Mouse (Mus musculus) lung, postnatal 0 days (tissue): ENCODE data around the gene Med13l. TPM values are rescaled to one million over a fixed set of nuclear protein-coding genes. Genes with fewer than 3 reads are reported as not detected.

ENCODE experiments used
- ATAC-seq: fragments of 200-750 bp; cut with Nextera tagmentation; 2 replicates; pipeline ENCODE4 v1.8.0; 2017; ENCODE audit warnings: moderate library complexity
- DNase-seq: peaks from one replicate; pipeline ENCODE4 v3.0.0-alpha.2; 2016; ENCODE audit warnings: low spot score
- H3K27ac ChIP-seq: fragments of 300-500 bp; sonication (generic); 2 replicates; pipeline ENCODE4 v1.5.1; 2014; ENCODE audit warnings: antibody characterized with exemption, mild to moderate bottlenecking, low read length, mixed read lengths
- H3K27me3 ChIP-seq: fragments of 300-500 bp; sonication (generic); replicated peaks from 2 replicates; pipeline ENCODE4 v1.6.1; 2014; ENCODE audit warnings: low read length, mixed read lengths; ENCODE audit not compliant: insufficient read depth
- H3K36me3 ChIP-seq: fragments of 300-500 bp; sonication (generic); 2 replicates; pipeline ENCODE4 v1.6.1; 2014; ENCODE audit warnings: low read length, mixed read lengths; ENCODE audit not compliant: insufficient read depth
- H3K4me1 ChIP-seq: fragments of 300-500 bp; sonication (generic); 2 replicates; pipeline ENCODE4 v1.6.1; 2014; ENCODE audit warnings: antibody characterized with exemption, low read depth, low read length, mixed read lengths; ENCODE audit not compliant: insufficient read depth
- H3K4me2 ChIP-seq: fragments of 300-500 bp; sonication (generic); replicated peaks from 2 replicates; pipeline ENCODE4 v1.6.1; 2014; ENCODE audit warnings: low read depth, mild to moderate bottlenecking, low read length, moderate library complexity, mixed read lengths
- H3K4me3 ChIP-seq: fragments of 300-500 bp; sonication (generic); 2 replicates; pipeline ENCODE4 v1.5.1; 2014; ENCODE audit warnings: low read depth, low read length
- H3K9ac ChIP-seq: fragments of 300-500 bp; sonication (generic); replicated peaks from 2 replicates; pipeline ENCODE4 v1.6.1; 2014; ENCODE audit warnings: low read depth, mild to moderate bottlenecking
- H3K9me3 ChIP-seq: fragments of 300-500 bp; sonication (generic); 2 replicates; pipeline ENCODE4 v1.6.1; 2016; ENCODE audit warnings: low read length, mixed read lengths
- CTCF ChIP-seq: IDR thresholded peaks from 2 replicates; pipeline ENCODE4 v1.5.1; 2016; ENCODE audit warnings: antibody characterized with exemption, mild to moderate bottlenecking
- EP300 ChIP-seq: IDR thresholded peaks from 2 replicates; pipeline ENCODE4 v1.6.1; 2016; ENCODE audit warnings: antibody characterized with exemption, mild to moderate bottlenecking, control low read depth
- WGBS: fragments of 180-500 bp; shearing (Covaris S2); extraction: QIAGEN DNeasy Blood & Tissue Kit; methylation state at CpG from one replicate; pipeline ENCODE4 v1.1.7; 2014; 5-methylcytosine and 5-hydroxymethylcytosine counted together
- polyA plus RNA-seq: library from polyadenylated mRNA; unstranded; fragments of >200 nt; fragmentation: Nextera tagmentation; extraction: Ambion mirVana; gene quantifications from 2 replicates; pipeline ENCODE4 v1.2.1, GENCODE M21; 2015

The Med13l gene
- polyA plus RNA-seq, 1 experiment from 2014 or later = 10.1 TPM

- Histone ChIP-seq H3K9me3 (no peaks in the 10 kb centered on the region), H3K27ac (no peak overlapping the region), H3K27me3 (no peaks in the 10 kb centered on the region), H3K4me2 (no peak overlapping the region), H3K4me3 (no peak overlapping the region), H3K36me3 (no peaks in the 10 kb centered on the region), H3K9ac (no peak overlapping the region), H3K4me1 (no peaks in the 10 kb centered on the region)
- DNase-seq (no peak), ATAC-seq (no peak)
- TF ChIP-seq EP300 = no peak
- no peak for TF ChIP-seq CTCF
- 71% methylated on average over 6 of the region's 6 CpGs for WGBS
These were observed 215.9 kb downstream of the Med13l start for GRCm38 (mm10) chr5:118776396-118776795.

DNA sequence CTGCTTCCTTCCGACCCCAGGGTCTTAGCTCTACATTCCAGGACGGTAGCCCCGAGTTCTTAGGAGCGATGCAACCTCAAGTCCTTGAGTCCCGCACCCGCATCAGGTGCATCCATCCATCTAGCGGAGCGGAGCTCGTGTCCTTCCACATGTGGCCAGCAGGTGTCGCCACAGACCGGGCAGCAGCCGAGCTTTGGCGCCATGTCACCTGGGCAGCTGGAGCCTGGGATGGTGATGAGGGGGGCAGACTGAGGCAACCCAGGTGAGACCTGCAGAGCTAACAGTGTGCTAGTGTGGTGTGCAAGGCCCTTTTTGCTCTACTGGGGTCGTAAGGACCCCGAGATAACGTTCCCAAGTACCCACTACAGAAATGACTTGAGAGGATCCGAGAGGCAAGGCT lies 221.1 kb downstream of the Med13l start:
- TF ChIP-seq EP300 = no peak
- peak; percentile 100 for TF ChIP-seq CTCF
- Histone ChIP-seq H3K4me2 (no peak overlapping the region), H3K36me3 (no peaks in the 10 kb centered on the region), H3K4me1 (no peaks in the 10 kb centered on the region), H3K27ac (no peak overlapping the region), H3K9me3 (no peaks in the 10 kb centered on the region), H3K27me3 (no peaks in the 10 kb centered on the region), H3K4me3 (no peak overlapping the region), H3K9ac (no peak overlapping the region)
- ATAC-seq (no peak), DNase-seq (peak; percentile 49)
- 8% methylated on average over 17 of the region's 17 CpGs for WGBS

GRCm38 (mm10) chr5:118782139-118782538 lies 221.7 kb downstream of the Med13l start:
- H3K4me1 ChIP-seq = no peaks in the 10 kb centered on the region
- no peak overlapping the region for H3K4me3 ChIP-seq
- no peak overlapping the region for H3K9ac ChIP-seq
- no peak overlapping the region for H3K27ac ChIP-seq
- TF ChIP-seq CTCF (no peak), EP300 (no peak)
- no peaks in the 10 kb centered on the region for H3K9me3 ChIP-seq
- 57% methylated on average over 3 of the region's 3 CpGs for WGBS
- H3K27me3 ChIP-seq = no peaks in the 10 kb centered on the region
- ATAC-seq = no peak
- no peak for DNase-seq
- H3K36me3 ChIP-seq = no peaks in the 10 kb centered on the region
- H3K4me2 ChIP-seq = no peak overlapping the region

DNA sequence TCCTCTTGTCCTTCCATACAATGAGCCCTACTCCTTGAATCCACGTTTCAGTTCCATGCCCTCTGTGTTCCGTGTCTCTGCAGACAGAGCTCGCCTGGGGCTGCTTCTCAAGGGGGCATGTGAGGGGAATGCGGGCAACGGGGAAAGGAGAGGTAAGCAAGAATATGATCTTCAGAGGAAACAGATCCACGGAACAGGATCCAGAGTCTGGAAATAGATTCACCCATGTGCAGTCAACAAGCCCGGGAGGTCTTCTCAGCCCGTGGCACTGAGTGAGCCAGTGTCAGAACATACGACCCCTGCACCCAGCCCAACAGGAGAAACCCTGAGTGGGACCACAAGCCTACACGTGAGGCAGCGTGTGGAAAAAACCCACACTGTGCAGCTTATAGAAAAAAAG lies 228.7 kb downstream of the Med13l start:
- H3K4me2 ChIP-seq = no peak overlapping the region
- H3K4me1 ChIP-seq = no peaks in the 10 kb centered on the region
- H3K36me3 ChIP-seq = no peaks in the 10 kb centered on the region
- ATAC-seq = no peak
- no peak for DNase-seq
- no peak overlapping the region for H3K27ac ChIP-seq
- no peaks in the 10 kb centered on the region for H3K9me3 ChIP-seq
- 85% methylated on average over 11 of the region's 11 CpGs for WGBS
- H3K9ac ChIP-seq = no peak overlapping the region
- no peak overlapping the region for H3K4me3 ChIP-seq
- TF ChIP-seq CTCF (no peak), EP300 (no peak)
- H3K27me3 ChIP-seq = no peaks in the 10 kb centered on the region

GRCm38 (mm10) chr5:118789776-118790175 lies 229.3 kb downstream of the Med13l start:
- TF ChIP-seq CTCF (no peak), EP300 (no peak)
- no peaks in the 10 kb centered on the region for H3K27me3 ChIP-seq
- no peaks in the 10 kb centered on the region for H3K9me3 ChIP-seq
- H3K4me3 ChIP-seq = no peak overlapping the region
- no peaks in the 10 kb centered on the region for H3K4me1 ChIP-seq
- no peak overlapping the region for H3K4me2 ChIP-seq
- H3K9ac ChIP-seq = no peak overlapping the region
- 79% methylated on average over 9 of the region's 9 CpGs for WGBS
- ATAC-seq (no peak), DNase-seq (no peak)
- no peaks in the 10 kb centered on the region for H3K36me3 ChIP-seq
- no peak overlapping the region for H3K27ac ChIP-seq

DNA sequence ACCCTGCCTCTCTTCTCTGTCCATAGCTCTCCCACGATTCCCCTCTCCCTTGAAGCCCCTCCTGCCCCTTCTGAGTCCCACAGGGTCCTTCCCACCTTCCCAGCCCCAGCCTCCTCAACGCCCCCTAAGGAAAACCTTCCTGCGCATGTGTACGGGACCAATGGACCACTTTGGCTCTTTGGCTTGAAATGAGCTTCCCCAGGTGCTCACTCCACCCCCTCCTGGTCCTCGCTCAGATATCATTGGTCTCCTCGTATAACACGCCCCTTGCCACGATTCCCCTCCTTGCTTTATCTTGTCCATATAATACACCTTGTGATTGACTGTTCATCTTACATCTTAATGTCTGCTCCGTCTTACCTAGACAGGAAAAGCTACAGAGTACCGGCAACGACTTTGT lies 237.3 kb downstream of the Med13l start:
- no peaks in the 10 kb centered on the region for H3K9me3 ChIP-seq
- no peaks in the 10 kb centered on the region for H3K4me1 ChIP-seq
- no peaks in the 10 kb centered on the region for H3K36me3 ChIP-seq
- DNase-seq (no peak), ATAC-seq (no peak)
- TF ChIP-seq EP300 = no peak
- TF ChIP-seq CTCF = no peak
- H3K9ac ChIP-seq = no peak overlapping the region
- H3K27ac ChIP-seq = no peak overlapping the region
- H3K4me3 ChIP-seq = no peak overlapping the region
- H3K27me3 ChIP-seq = no peaks in the 10 kb centered on the region
- no peak overlapping the region for H3K4me2 ChIP-seq
- WGBS = 86% methylated on average over 11 of the region's 11 CpGs

DNA sequence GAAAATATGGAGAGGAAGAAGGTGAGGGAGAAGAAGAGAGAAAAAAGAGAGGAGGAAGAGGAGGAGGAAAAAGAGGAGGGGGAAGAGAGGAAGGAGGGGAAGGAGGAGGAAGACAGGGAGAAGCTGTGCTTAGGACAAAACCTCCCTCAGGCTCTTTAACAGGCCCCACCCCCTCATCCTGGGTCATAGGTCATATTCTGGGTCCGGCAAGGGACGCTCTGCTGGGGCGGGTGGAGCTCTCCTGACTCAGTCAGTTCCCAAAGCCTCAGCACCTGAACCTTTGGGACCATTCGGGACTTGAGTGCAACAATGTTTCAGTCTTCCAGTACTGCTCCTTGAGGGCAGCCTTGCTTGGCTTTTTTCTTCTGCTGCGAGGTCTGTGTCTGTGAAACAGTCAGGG lies 241.1 kb downstream of the Med13l start:
- Histone ChIP-seq H3K27me3 (no peaks in the 10 kb centered on the region), H3K36me3 (no peaks in the 10 kb centered on the region), H3K9me3 (no peaks in the 10 kb centered on the region), H3K4me1 (no peaks in the 10 kb centered on the region), H3K9ac (no peak overlapping the region), H3K4me3 (no peak overlapping the region), H3K4me2 (no peak overlapping the region), H3K27ac (no peak overlapping the region)
- DNase-seq (no peak), ATAC-seq (no peak)
- WGBS = 33% methylated on average over 5 of the region's 5 CpGs
- TF ChIP-seq EP300 (no peak), CTCF (no peak)
